Mouse (Mus musculus) right cerebral cortex, adult 2 months (tissue): ENCODE measurements around the gene Sirt7.

Experiments used
- DNase-seq, 2 experiments: peaks; one replicate each; pipeline ENCODE4 v3.0.0; 2021 to 2022; ENCODE audit warnings: low spot score in 2 of 2

Gene Sirt7

GRCm38 (mm10) chr11:120625152-120625775 lies at the start of gene Sirt7:
Sirt7 (minus strand) TSS chr11:120625240.
- DNase-seq = no peak

GRCm38 (mm10) chr11:120673594-120674122 lies 48.6 kb upstream of the Sirt7 start:
- no peak for DNase-seq

- peak; percentile 91 to 94 for DNase-seq
These were observed 47.9 kb upstream of the Sirt7 start, which contains the start of gene Aspscr1 for GRCm38 (mm10) chr11:120672687-120673593. Aspscr1 (plus strand) TSS chr11:120672973.

GRCm38 (mm10) chr11:120666617-120667016 lies 41.6 kb upstream of the Sirt7 start:
- DNase-seq = no peak

GRCm38 (mm10) chr11:120665406-120665805 lies 40.4 kb upstream of the Sirt7 start:
- no peak for DNase-seq

GRCm38 (mm10) chr11:120663714-120664113 lies 38.7 kb upstream of the Sirt7 start:
- no peak for DNase-seq

GRCm38 (mm10) chr11:120662759-120663158 lies 37.7 kb upstream of the Sirt7 start:
- no peak for DNase-seq

GRCm38 (mm10) chr11:120661076-120661460 lies 36.0 kb upstream of the Sirt7 start, which contains the start of gene Notum:
Notum (minus strand) TSS chr11:120661175.
- DNase-seq = no peak

- DNase-seq = no peak
These were observed 35.4 kb upstream of the Sirt7 start for GRCm38 (mm10) chr11:120660301-120661075.

GRCm38 (mm10) chr11:120659509-120660300 lies 34.7 kb upstream of the Sirt7 start:
- DNase-seq = no peak

GRCm38 (mm10) chr11:120658876-120659410 lies 33.9 kb upstream of the Sirt7 start:
- peak; percentile 65 to 72 for DNase-seq

- no peak for DNase-seq
These were observed 32.3 kb upstream of the Sirt7 start for GRCm38 (mm10) chr11:120657301-120657700.

- DNase-seq = no peak
These were observed 29.7 kb upstream of the Sirt7 start for GRCm38 (mm10) chr11:120654741-120655140.

- DNase-seq = no peak
These were observed 26.8 kb upstream of the Sirt7 start for GRCm38 (mm10) chr11:120651872-120652271.

GRCm38 (mm10) chr11:120648001-120648476 lies 23.0 kb upstream of the Sirt7 start, which contains the start of gene Myadml2:
Myadml2 (minus strand) TSS chr11:120648158.
- peak; percentile 50 to 57 for DNase-seq

- DNase-seq = no peak
These were observed 22.2 kb upstream of the Sirt7 start for GRCm38 (mm10) chr11:120647047-120647830.

GRCm38 (mm10) chr11:120643601-120643987 lies 18.6 kb upstream of the Sirt7 start, which contains the start of gene Pycr1:
Pycr1 (minus strand) TSS chr11:120643769.
- peak; percentile 96 to 97 for DNase-seq

GRCm38 (mm10) chr11:120642939-120643600 lies 18.0 kb upstream of the Sirt7 start:
- DNase-seq = no peak

GRCm38 (mm10) chr11:120641869-120642268 lies 16.8 kb upstream of the Sirt7 start:
- DNase-seq = no peak
